Mouse (Mus musculus): ENCODE data around the gene Ccdc33. TPM values are rescaled to one million over a fixed set of nuclear protein-coding genes. Genes with fewer than 3 reads are reported as not detected.

The Ccdc33 gene
- total RNA-seq, 2 experiments from 2014 or later = not detected

DNA sequence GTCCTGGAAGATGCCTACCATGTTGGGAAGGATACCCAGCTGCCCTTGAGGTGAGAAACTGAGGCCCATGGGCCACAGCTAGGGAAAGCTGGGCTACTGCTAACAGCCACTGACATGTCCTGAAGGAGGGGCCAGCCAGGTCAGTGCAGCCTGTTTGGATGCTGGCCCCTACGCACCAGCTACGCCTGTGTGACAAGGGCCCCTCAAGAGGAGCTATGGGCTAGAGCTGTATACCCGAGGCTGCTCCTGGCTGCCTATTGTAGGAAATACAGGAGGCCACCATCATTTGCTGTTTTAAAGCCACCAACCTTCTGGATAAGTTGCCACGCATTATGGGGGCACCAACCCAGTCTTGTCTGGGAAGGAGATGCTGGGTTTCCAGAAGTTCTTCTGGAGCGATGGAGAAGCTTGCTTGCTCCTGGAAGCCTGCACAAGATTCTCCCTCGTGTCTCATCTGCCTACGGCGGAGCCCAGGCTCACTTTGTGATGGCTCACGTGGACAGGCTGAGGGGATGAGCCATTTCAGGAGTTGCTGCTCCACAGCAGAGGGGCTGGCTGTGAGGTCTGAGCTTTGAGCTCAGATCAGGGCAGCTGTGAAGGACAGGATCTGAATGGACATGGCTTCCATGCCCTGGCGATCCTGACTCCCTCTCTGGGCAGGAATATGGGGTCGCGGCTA, 110.1 kb downstream of the Ccdc33 start:
- DNase-seq = no peak

GRCm38 (mm10) chr9:58005753-58006461, 112.7 kb downstream of the Ccdc33 start, which contains the start of gene Cyp11a1:
TSS of gene Cyp11a1 (plus strand) at chr9:58006411.
- no peak for DNase-seq

DNA sequence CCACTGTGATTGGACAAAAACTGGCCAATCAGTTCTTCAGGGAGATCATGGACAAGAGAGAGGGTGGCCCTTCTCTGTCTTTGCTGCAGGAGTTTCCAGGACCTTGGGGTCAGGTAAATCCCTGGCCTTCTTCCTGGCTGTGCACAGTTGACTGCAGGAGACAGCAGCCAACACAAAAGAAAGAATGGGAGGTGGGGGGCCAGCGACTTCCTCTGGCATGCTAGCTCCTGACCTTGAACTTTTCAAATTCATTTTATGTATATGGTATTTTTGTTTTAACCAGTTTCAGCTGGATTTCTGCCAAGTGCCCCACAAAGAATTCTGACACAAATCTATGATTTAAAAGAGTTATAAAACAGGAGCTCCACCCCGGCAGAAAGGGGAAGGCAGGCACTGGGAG, 115.4 kb downstream of the Ccdc33 start:
- DNase-seq = no peak

GRCm38 (mm10) chr9:57999676-58000075, 118.9 kb downstream of the Ccdc33 start:
- no peak for DNase-seq

DNA sequence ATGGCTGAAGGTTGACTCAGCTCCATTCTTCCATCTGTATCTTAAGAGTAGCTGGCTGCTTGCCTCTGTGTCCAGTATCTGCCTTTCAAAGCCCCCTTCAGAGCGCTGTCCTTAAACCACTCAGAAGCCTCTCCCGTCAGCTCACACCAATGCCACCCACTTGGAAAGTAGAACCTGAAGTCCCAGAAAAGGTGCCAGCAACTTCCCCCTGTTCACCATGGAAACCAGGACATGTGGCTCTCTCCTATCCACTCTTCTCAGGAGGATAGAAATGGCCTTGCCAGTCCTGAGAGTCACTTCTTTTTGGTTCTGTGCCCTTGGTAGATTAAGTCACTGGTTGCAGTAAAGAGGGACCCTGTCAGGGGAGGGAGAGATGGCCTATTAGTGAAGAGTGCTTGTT, 119.9 kb downstream of the Ccdc33 start:
- no peak for DNase-seq

DNA sequence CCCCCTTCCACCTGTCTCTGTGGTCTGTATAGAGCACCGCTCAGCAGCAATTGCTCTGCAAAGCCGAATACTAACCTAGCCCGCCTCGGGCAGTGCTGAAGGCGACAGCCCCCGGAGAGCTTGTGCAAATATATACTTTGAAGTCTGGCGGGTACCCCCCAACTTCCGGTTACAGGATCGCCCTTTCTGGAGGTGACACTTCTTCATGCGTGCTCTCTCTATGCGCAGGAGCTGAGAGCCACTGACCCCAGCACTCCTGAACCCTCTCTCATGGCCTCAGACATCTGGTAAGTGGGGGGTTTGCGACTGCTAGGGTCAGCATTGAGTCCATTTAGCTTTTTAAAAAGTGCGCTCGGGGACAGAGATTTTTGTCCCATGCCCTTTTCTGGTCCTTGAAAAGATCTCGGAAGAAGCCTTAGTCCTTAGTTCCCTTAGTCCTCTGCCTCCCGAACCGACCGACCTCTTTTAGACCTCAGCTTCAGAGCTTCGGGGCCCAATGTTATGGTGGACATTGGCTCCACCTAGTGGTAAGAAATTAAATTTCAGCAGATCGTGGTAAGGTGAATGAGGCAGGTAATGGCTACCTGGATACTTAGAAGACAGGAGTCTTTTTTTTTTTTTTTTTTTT, 120.5 kb downstream of the Ccdc33 start:
- peak; percentile 67 for DNase-seq

DNA sequence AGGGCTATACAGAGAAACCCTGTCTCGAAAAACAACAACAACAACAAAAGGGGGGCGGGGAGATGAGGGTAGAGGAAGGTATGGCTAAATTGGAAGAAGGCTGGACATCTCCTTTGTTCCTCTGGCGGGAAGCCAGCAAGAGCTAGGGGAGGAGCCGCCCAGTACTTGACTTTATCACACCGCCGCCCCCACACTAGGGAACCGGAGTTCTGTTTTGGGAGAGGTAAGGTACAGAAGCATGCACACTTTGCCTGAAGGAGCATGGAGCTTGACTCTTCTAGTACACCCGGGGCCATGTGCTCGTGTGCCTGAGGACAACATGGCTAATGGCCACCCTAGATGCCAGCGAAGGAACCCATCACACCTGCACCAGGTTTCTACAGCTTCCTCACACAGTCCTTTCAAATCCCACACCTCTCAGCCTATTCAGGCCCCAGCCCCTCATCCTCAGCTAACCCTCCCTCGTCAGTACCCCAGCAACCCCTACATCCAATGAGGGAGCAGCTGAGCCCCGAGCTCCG, 121.1 kb downstream of the Ccdc33 start:
- DNase-seq = no peak

GRCm38 (mm10) chr9:57995282-57995681, 123.3 kb downstream of the Ccdc33 start:
- peak; percentile 48 for DNase-seq

DNA sequence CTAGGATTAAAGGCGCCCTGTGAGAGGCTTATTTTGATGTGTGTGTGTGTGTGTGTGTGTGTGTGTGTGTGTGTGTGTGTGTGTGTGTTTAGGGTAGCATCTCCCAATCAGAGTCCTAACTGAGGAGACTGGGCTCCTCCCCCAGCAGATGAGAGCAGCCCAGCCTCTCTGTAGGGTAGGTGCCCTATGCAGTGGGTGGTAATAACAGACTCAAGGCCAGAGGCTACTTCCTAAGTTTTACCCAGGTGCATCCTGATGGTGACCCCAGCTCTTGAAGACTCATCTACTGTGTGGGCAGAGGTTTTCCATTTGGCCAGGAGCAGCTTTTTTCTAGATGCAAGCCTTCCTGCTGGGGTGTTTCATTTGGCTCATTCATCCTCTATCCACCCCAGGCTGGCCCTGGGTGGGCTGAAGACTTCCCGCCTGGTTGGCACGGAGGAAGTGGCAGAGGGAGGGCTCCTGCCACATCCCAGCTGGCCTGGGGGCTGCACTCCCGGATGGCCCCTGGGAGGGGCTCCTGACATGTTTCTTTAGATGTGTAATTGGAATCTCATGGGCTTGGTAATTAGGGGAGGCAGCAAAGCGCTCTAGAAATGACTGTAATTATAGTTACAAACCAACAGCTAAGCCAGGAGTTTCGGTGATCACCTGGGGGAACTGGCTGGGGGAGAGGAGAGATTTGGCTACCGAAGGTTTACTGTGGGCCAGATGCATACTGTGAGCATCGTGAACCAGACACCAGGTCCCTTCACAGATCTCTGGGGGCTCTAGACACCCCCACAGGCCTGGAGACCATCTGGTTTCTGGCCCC, 125.6 kb downstream of the Ccdc33 start:
- no peak for DNase-seq

DNA sequence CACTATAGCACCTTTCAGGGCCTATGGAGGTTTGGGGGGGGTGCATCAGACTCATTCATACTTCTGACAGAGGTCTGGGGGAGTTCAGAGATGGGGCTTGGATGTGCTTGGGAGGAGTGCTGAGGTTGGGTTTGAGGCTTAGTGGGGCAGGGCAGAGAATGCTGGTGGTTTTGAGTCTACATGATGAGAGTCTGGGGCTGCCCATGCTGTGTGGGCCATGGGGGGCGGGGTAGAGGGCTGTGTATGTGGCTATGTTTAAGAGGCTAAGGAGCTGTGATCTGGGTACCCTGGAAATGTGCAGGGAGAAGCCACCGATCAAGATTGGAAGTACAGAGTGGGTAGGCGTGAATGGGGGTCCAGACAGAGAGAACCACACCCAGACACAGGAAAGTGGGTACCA, 126.6 kb downstream of the Ccdc33 start:
- no peak for DNase-seq

DNA sequence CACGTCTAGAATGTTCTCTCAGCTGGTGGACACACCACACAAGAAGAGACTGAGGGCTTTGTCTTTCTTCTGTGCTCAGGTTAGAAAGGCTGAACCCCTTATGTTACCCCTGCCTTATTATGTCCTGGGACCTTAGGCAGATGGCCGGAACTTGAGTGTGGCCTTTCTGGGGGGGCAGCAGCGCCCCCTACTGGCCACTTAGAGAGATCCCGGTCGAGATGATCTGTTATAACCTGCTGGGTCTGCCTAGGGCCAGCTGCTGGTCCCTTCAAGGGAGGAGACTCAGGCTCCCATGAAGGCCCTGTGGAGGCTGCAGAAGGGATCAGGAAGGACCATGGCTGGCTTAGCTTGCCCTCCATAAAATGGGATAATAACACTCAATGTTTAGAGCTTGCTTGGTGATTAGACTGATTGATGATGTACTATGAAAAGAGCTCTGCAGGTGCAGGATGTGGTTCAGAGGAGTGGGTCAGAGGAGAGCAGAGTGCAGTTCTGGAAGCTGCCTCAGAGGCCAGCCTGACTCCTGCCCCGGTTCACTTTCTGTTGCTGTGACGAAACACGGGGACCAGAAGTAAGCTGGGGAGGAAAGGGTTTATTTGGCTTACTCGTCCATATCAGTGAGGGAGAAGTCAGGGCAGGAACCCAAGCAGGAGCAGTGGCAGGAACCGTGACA, 128.0 kb downstream of the Ccdc33 start:
- peak; percentile 48 for DNase-seq

- no peak for DNase-seq
Observed at GRCm38 (mm10) chr9:57989309-57989708, 129.3 kb downstream of the Ccdc33 start.

GRCm38 (mm10) chr9:57988098-57988497, 130.5 kb downstream of the Ccdc33 start:
- no peak for DNase-seq

DNA sequence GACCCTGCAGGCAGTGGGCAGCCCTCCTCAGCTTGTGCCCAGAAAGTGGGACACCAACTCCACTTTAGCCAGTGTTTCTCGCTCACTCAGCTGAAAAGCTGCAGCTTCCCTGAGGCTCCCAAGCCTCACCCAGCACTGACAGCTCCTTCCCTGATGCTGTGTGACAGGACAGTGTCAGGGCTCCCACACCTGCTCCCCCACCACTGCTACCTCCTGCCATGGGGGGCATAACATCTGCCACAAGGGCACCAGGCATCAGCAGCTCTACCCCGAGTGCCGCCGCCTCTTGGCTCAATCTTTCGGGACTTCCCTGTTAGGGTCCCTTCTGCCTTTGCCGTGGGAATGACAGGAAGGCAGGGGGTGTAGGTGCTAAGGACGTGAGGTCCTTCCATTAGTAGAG, 132.3 kb downstream of the Ccdc33 start:
- no peak for DNase-seq

GRCm38 (mm10) chr9:57985304-57985703, 133.3 kb downstream of the Ccdc33 start:
- DNase-seq = no peak

- no peak for DNase-seq
Observed at GRCm38 (mm10) chr9:57980570-57980969, 138.1 kb downstream of the Ccdc33 start.

DNA sequence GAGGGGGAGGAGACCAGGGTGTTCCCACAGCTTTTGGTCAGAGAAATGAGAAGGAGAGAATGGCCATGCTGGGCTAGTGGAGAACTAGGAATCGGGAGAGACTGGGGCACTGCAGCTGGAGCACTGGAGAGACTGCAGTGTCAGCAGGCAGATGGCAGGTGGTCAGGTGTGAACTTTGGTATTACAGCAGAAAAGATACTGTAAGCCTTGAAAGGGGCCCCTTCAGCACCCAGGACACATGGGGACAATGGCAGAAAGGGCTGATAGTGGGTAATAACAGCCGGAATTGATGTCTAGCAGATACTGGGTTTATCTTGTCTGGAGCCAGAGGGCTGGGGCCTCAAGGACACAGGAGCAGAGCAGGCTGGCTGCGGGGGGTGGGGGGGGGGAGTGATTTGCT, 139.8 kb downstream of the Ccdc33 start:
- no peak for DNase-seq

Other genes starting within 250 kb of the Ccdc33 start
- 10 to 100 TPM; 66.3 to 66.5 TPM for gene Ubl7, start 207.8 kb downstream of the Ccdc33 start, total RNA-seq (2021)
- 10 to 100 TPM; 26.0 to 30.1 TPM for gene Sema7a, start 178.7 kb downstream of the Ccdc33 start, total RNA-seq (2021)
- under 1 TPM; 0.45 to 0.69 TPM for gene Cyp11a1, start 112.4 kb downstream of the Ccdc33 start, total RNA-seq (2021)
- gene Stra6, start 55.0 kb downstream of the Ccdc33 start, total RNA-seq (2021) = under 1 TPM; 0.11 to 0.26 TPM
- 10 to 100 TPM; 25.4 to 31.0 TPM for gene Islr, start 85.5 kb upstream of the Ccdc33 start, total RNA-seq (2021)
- under 1 TPM; 0.83 to 0.86 TPM for gene Islr2, start 85.5 kb upstream of the Ccdc33 start, total RNA-seq (2021)
- 10 to 100 TPM; 15.3 to 17.6 TPM for gene Pml, start 131.0 kb upstream of the Ccdc33 start, total RNA-seq (2021)
- 10 to 100 TPM; 14.2 to 17.1 TPM for gene Stoml1, start 134.3 kb upstream of the Ccdc33 start, total RNA-seq (2021)
- 10 to 100 TPM; 77.2 to 87.1 TPM for gene Loxl1, start 194.4 kb upstream of the Ccdc33 start, total RNA-seq (2021)

All from heart, postnatal 4 days (tissue).